Mouse (Mus musculus) liver, adult 2 months (tissue): ENCODE measurements around the gene 5730596B20Rik. TPM values are rescaled to one million over a fixed set of nuclear protein-coding genes. Genes with fewer than 3 reads are reported as not detected.
A peak's percentile ranks its signal among the peaks of the same experiment; 100 is the strongest.

Experiments
- DNase-seq: peaks from one replicate; pipeline ENCODE4 v3.0.0-alpha.2; 2011; ENCODE audit warnings: low read depth, low spot score; ENCODE audit errors: extremely low read depth
- H3K27ac ChIP-seq: fragments of 200-500 bp; replicated peaks from 2 replicates; pipeline ENCODE4 v1.5.1; 2012; ENCODE audit warnings: low read depth, mild to moderate bottlenecking, control low read depth, inconsistent platforms, low read length; ENCODE audit not compliant: insufficient read depth
- H3K27me3 ChIP-seq: fragments of 200-500 bp; 2 replicates; pipeline ENCODE4 v1.6.1; 2012; ENCODE audit warnings: mild to moderate bottlenecking, moderate library complexity, low read length, inconsistent platforms; ENCODE audit not compliant: control insufficient read depth, insufficient read depth
- H3K36me3 ChIP-seq: fragments of 200-500 bp; 2 replicates; pipeline ENCODE4 v1.6.1; 2012; ENCODE audit warnings: low read length, inconsistent platforms; ENCODE audit not compliant: control insufficient read depth, insufficient read depth
- H3K4me1 ChIP-seq: fragments of 200-500 bp; 2 replicates; pipeline ENCODE4 v1.6.1; 2011; ENCODE audit warnings: low read length; ENCODE audit not compliant: control insufficient read depth, insufficient read depth
- H3K4me3 ChIP-seq: fragments of 200-500 bp; 2 replicates; pipeline ENCODE4 v1.5.1; 2011; ENCODE audit warnings: low read depth, mild to moderate bottlenecking, control low read depth, low read length, moderate library complexity; ENCODE audit not compliant: insufficient read depth
- H3K79me2 ChIP-seq: fragments of 200-500 bp; 2 replicates; pipeline ENCODE4 v1.6.1; 2012; ENCODE audit warnings: inconsistent platforms, mild to moderate bottlenecking, low read length, moderate library complexity; ENCODE audit not compliant: control insufficient read depth, insufficient read depth
- H3K9ac ChIP-seq: fragments of 200-500 bp; 2 replicates; pipeline ENCODE4 v1.6.1; 2012; ENCODE audit warnings: low read depth, mild to moderate bottlenecking, control low read depth, inconsistent platforms, low read length
- CTCF ChIP-seq: fragments of 200-500 bp; IDR thresholded peaks from 2 replicates; pipeline ENCODE4 v1.5.1; 2011; ENCODE audit warnings: low read depth, low read length, control low read depth
- POLR2A ChIP-seq: fragments of 200-500 bp; IDR thresholded peaks from 2 replicates; pipeline ENCODE4 v1.6.1; 2011; ENCODE audit warnings: low read length, control low read depth; ENCODE audit not compliant: insufficient read depth; ENCODE audit errors: extremely low read depth
- WGBS: fragments of 180-500 bp; shearing (Covaris S2); methylation state at CpG from one replicate; pipeline ENCODE4 v1.1.7; 2018; 5-methylcytosine and 5-hydroxymethylcytosine counted together
- polyA plus RNA-seq: library from polyadenylated mRNA; depleted of rRNA; stranded (reverse); fragments of >200 nt; gene quantifications from 2 replicates; pipeline ENCODE4 v1.2.3, GENCODE M21; 2012
- total RNA-seq: library from RNA; depleted of rRNA; stranded (reverse); fragments of >200 nt; gene quantifications from 2 replicates; pipeline ENCODE4 v1.2.3, GENCODE M21; 2014

Gene 5730596B20Rik
- total and polyA plus RNA-seq, 2 experiments: 0.02 to 0.09 TPM

GRCm38 (mm10) chr6:52216691-52217458, 39.6 kb downstream of the 5730596B20Rik start:
- Histone ChIP-seq H3K9ac (no peak overlapping the region), H3K27me3 (peaks cover 53% of the 10 kb centered on the region), H3K4me3 (no peak overlapping the region; the same call in 1 of the 2 replicates), H3K79me2 (no peaks in the 10 kb centered on the region), H3K36me3 (no peaks in the 10 kb centered on the region), H3K4me1 (peaks cover 3% of the 10 kb centered on the region; the same call in 1 of the 2 replicates), H3K27ac (no peak overlapping the region)
- 6% methylated on average over 60 of the region's 60 CpGs for WGBS
- TF ChIP-seq POLR2A (no peak), CTCF (no peak)
- no peak for DNase-seq

DNA sequence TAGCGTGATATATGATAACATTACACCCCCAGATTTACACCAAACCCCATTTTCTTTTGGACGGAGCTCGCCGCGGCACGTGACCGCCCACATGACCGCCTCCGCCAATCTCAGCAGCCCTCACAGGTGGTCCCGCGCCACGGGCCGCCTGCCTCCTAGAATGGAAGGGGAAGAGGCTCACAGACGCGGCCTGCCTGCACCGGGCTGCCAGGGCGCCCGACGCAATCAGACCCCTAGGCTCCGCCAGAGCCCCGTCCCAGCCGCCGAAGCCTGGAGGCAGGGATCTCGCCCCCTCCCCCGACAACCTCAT, 40.1 kb downstream of the 5730596B20Rik start:
- TF ChIP-seq CTCF (no peak), POLR2A (no peak)
- peaks cover 51% of the 10 kb centered on the region for H3K27me3 ChIP-seq
- H3K9ac ChIP-seq: no peak overlapping the region
- DNase-seq: no peak
- 2% methylated on average over 25 of the region's 25 CpGs for WGBS
- no peaks in the 10 kb centered on the region for H3K79me2 ChIP-seq
- H3K36me3 ChIP-seq: no peaks in the 10 kb centered on the region
- peak overlapping the region; percentile 19; the same call in 1 of the 2 replicates for H3K4me3 ChIP-seq
- H3K27ac ChIP-seq: no peak overlapping the region
- H3K4me1 ChIP-seq: peaks cover 3% of the 10 kb centered on the region; the same call in 1 of the 2 replicates

DNA sequence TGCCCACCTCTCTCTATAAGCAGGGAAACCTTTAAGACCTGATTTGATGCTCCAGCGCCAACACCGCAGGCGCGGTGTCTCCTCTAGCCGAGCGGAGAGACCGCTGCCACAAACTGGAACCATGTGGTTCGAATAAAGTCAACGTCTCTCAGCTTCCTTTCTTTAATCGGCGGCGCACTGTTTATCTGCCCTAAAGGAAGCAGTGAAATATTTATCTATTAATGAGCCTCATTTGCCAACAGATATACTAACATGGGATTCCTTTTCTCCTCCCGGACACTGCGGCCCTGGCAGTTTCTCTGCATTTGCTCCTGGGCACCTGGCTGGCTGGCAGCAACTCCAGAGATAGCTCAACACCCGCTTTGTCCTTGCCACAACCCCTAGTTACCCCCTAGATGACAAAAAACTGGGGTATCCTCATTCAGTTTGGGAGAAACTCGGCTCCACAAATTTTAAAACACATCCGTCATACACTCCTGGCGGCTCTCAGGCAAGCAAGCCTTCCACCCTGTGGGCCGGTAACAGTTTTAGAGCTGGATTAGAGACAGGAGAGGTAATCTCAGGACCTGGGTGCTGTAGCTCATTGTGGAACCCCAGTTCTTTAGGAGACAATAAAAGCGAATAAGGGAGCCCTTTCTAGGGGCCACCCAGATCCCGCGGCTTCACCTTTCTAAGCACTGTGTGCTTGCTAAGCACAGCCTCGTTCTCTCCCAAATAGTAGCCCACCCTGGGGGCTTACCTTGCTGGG, 40.8 kb downstream of the 5730596B20Rik start:
- Histone ChIP-seq H3K27me3 (peaks cover 49% of the 10 kb centered on the region), H3K4me1 (peaks cover 3% of the 10 kb centered on the region; the same call in 1 of the 2 replicates)
- 18% methylated on average over 23 of the region's 23 CpGs for WGBS

DNA sequence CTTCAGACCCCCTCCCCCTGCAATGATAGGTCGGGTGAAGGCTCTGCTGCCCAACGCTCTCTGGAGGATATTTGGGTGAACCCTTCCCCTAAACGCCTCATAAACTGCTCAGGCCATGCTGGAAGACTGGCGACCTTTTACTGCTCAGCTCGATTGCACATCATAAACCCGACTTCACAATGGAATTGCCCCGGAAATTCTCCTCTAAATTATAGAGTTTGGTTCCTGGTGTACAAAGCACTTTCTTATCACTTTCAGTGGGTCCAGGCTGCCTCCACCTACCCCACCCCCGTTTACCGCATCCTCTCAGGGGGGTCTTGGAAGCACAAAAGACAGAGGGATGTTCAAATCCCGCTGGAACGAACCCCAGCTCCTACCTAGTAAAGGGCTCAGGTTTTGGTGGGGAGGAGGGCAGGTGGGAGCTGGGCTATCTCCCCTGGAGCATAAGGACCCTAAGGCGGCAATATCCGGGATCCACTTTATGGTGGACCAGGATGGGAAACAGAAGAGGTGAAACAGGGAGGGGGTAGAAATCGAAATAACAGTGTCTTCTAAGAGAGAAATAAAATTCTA, 41.4 kb downstream of the 5730596B20Rik start:
- Histone ChIP-seq H3K9ac (no peak overlapping the region), H3K27me3 (peaks cover 45% of the 10 kb centered on the region), H3K79me2 (no peaks in the 10 kb centered on the region), H3K4me1 (peaks cover 3% of the 10 kb centered on the region; the same call in 1 of the 2 replicates), H3K36me3 (no peaks in the 10 kb centered on the region), H3K4me3 (no peak overlapping the region), H3K27ac (no peak overlapping the region)
- DNase-seq: no peak
- 27% methylated on average over 14 of the region's 14 CpGs for WGBS
- no peak for TF ChIP-seq CTCF

More for the DNA sequence above, 40.8 kb downstream of the 5730596B20Rik start:
- H3K9ac ChIP-seq: no peak overlapping the region
- no peak for DNase-seq
- H3K79me2 ChIP-seq: no peaks in the 10 kb centered on the region
- TF ChIP-seq POLR2A (no peak), CTCF (no peak)
- H3K36me3 ChIP-seq: no peaks in the 10 kb centered on the region
- H3K27ac ChIP-seq: no peak overlapping the region
- H3K4me3 ChIP-seq: no peak overlapping the region

GRCm38 (mm10) chr6:52219234-52219942, 42.1 kb downstream of the 5730596B20Rik start:
- H3K27me3 ChIP-seq: peaks cover 44% of the 10 kb centered on the region
- no peak overlapping the region for H3K4me3 ChIP-seq
- whole genome bisulfite sequencing: 60% methylated on average over 9 of the region's 9 CpGs
- H3K27ac ChIP-seq: no peak overlapping the region
- no peak overlapping the region for H3K9ac ChIP-seq
- TF ChIP-seq CTCF (no peak), POLR2A (no peak)
- H3K79me2 ChIP-seq: no peaks in the 10 kb centered on the region
- peaks cover 3% of the 10 kb centered on the region; the same call in 1 of the 2 replicates for H3K4me1 ChIP-seq
- no peak for DNase-seq
- H3K36me3 ChIP-seq: no peaks in the 10 kb centered on the region
